Mouse (Mus musculus) erythroblast, embryonic 14.5 days (primary cell): Measurements from ENCODE around the gene Rora. TPM values are rescaled to one million over a fixed set of nuclear protein-coding genes. Genes with fewer than 3 reads are reported as not detected.

Experiments used
- H3K27me3 ChIP-seq: 2 replicates; pipeline ENCODE4 v1.6.1; 2012; ENCODE audit warnings: inconsistent platforms; ENCODE audit not compliant: control insufficient read depth
- H3K36me3 ChIP-seq: 2 replicates; pipeline ENCODE4 v1.6.1; 2012; ENCODE audit warnings: mild to moderate bottlenecking, inconsistent platforms; ENCODE audit not compliant: control insufficient read depth
- H3K4me1 ChIP-seq: 2 replicates; pipeline ENCODE4 v1.6.1; 2012; ENCODE audit warnings: inconsistent platforms; ENCODE audit not compliant: control insufficient read depth
- H3K4me3 ChIP-seq: replicated peaks from 2 replicates; pipeline ENCODE3; 2012; ENCODE audit warnings: moderate library complexity, mild to moderate bottlenecking, inconsistent platforms
- H3K9me3 ChIP-seq: 2 replicates; pipeline ENCODE4 v1.6.1; 2012; ENCODE audit warnings: low read length, inconsistent platforms, mixed read lengths; ENCODE audit not compliant: control insufficient read depth
- GATA1 ChIP-seq: IDR thresholded peaks from 2 replicates; pipeline ENCODE4 v1.6.1; 2012; ENCODE audit warnings: low read length, inconsistent platforms, mixed read lengths
- TAL1 ChIP-seq: IDR thresholded peaks from 3 replicates; pipeline ENCODE4 v1.6.1; 2012; ENCODE audit warnings: low read length, inconsistent platforms, mixed read lengths
- polyA plus RNA-seq: library from polyadenylated mRNA; stranded (reverse); fragments of >175 nt; gene quantifications from 2 replicates; pipeline ENCODE4 v1.2.3, GENCODE M21; 2012

Gene Rora
- polyA plus RNA-seq, 1 experiment: under 0.01 TPM

GRCm38 (mm10) chr9:69227806-69228205 is 574.2 kb downstream of the Rora start:
- Histone ChIP-seq H3K4me3 (no peak overlapping the region), H3K27me3 (no peaks in the 10 kb centered on the region), H3K4me1 (no peaks in the 10 kb centered on the region), H3K36me3 (no peaks in the 10 kb centered on the region), H3K9me3 (no peaks in the 10 kb centered on the region)
- no peak for TF ChIP-seq TAL1
- no peak for TF ChIP-seq GATA1

DNA sequence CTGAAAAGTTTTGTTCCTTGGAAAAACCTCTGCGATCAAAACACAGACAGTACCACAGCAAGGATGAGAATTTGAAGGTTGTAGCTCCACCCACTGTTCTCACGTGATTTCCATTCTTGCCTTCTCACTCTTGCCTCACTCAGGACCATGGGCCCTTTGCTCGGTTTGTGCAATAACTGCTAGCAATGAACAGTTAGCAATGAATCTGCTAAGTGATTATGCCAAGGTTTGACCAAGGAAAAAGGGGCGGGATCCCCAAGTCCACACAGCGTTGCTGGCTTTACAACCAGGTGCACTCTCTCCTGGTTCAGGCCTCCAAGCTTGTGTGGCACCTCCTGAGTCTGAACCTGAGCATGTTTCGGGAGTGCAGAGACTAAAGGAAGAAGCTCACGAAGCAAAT is 576.3 kb downstream of the Rora start:
- Histone ChIP-seq H3K27me3 (no peaks in the 10 kb centered on the region), H3K4me1 (no peaks in the 10 kb centered on the region), H3K4me3 (no peak overlapping the region), H3K36me3 (no peaks in the 10 kb centered on the region), H3K9me3 (no peaks in the 10 kb centered on the region)
- no peak for TF ChIP-seq GATA1
- TF ChIP-seq TAL1: no peak

DNA sequence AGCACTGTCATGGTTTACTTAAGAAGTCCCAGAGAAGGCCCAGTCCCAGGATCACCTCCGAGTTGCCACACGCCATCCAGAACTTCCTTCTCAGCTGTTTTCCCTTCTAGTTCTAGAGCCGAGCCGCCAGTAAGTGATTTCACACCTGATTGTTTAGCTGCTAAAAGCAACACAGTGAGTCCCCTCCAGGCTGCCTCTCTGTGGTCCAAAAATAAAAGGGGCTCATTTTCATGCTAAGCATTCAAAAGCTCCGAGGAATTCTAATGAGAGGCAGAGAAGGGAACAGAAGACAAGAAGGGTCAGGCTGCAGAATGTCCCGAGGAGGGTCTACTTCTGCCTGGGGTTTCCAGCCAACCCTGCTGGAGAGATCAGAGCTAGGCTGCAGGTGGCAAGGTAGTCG is 580.9 kb downstream of the Rora start:
- Histone ChIP-seq H3K36me3 (no peaks in the 10 kb centered on the region), H3K27me3 (no peaks in the 10 kb centered on the region), H3K4me3 (no peak overlapping the region), H3K9me3 (no peaks in the 10 kb centered on the region), H3K4me1 (no peaks in the 10 kb centered on the region)
- TF ChIP-seq GATA1 (no peak), TAL1 (no peak)

- TF ChIP-seq GATA1 (no peak), TAL1 (no peak)
- H3K36me3 ChIP-seq: no peaks in the 10 kb centered on the region
- H3K9me3 ChIP-seq: no peaks in the 10 kb centered on the region
- no peak overlapping the region for H3K4me3 ChIP-seq
- no peaks in the 10 kb centered on the region for H3K4me1 ChIP-seq
- H3K27me3 ChIP-seq: no peaks in the 10 kb centered on the region
Measured at GRCm38 (mm10) chr9:69237316-69237715, 583.7 kb downstream of the Rora start.

DNA sequence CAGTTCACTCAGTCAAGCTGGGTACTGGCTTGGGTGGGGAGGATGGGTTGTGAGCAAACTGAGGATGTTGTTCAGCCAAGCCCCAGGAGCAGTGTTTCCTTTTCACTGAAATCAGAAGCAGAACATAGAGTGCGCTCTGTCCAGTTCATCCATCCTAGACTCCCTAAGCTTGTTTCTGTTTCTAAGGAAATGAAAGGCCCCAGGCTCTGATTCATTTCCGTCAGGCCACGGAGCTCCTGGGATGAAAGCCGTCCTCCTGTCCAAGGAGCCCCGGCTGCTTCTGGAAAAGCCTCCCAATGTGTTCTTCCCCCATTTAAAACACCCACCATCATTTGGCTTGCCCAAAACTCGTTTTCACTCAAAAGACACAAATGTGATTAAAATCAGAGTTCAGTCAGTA is 589.0 kb downstream of the Rora start:
- TF ChIP-seq GATA1 (no peak), TAL1 (no peak)
- no peaks in the 10 kb centered on the region for H3K36me3 ChIP-seq
- H3K9me3 ChIP-seq: no peaks in the 10 kb centered on the region
- H3K27me3 ChIP-seq: no peaks in the 10 kb centered on the region
- H3K4me3 ChIP-seq: no peak overlapping the region
- no peaks in the 10 kb centered on the region for H3K4me1 ChIP-seq

DNA sequence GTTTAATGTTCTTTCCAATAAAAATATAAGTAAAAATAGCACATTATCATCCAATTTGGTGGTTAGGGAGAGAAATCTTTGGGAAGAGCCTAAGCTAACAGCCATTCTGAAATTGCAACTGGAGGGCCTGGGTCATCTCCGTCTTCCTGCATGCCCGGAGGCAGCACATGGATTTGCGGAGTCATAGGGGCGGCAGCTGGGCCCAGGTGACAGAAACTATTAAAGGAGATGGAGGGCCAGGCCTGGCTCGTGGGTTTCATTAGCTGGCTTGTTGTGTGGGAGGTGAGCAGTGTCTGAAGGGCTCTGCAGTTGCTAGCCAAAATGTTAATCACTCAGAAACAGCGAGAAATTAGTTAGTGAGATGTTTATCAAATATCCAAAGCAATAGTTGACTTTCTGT is 590.0 kb downstream of the Rora start:
- Histone ChIP-seq H3K9me3 (no peaks in the 10 kb centered on the region), H3K27me3 (no peaks in the 10 kb centered on the region), H3K4me1 (no peaks in the 10 kb centered on the region), H3K4me3 (no peak overlapping the region), H3K36me3 (no peaks in the 10 kb centered on the region)
- TF ChIP-seq GATA1 (no peak), TAL1 (no peak)

DNA sequence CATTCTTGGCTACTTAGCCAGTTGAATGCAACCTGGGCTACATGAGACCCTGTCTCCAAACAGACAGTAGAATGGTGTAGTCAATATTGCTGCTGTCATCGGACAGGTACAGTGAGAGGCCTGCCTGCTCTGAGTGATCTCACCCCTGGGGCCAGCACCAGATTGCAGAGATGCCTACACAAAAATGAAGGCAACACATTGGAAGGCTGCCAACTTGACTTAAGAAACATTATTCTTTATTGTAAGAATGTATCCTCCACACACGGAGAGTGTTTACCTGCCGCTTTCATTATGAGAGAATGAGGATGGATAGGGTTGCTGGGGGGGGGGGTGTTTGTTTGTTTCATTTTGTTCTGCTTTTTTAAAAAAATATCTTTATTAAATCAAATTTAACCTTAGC is 592.6 kb downstream of the Rora start:
- Histone ChIP-seq H3K4me3 (no peak overlapping the region), H3K4me1 (no peaks in the 10 kb centered on the region), H3K27me3 (no peaks in the 10 kb centered on the region), H3K9me3 (no peaks in the 10 kb centered on the region), H3K36me3 (no peaks in the 10 kb centered on the region)
- no peak for TF ChIP-seq TAL1
- TF ChIP-seq GATA1: no peak

GRCm38 (mm10) chr9:69249586-69249985 is 596.0 kb downstream of the Rora start:
- Histone ChIP-seq H3K27me3 (no peaks in the 10 kb centered on the region), H3K36me3 (no peaks in the 10 kb centered on the region), H3K9me3 (no peaks in the 10 kb centered on the region), H3K4me3 (no peak overlapping the region), H3K4me1 (no peaks in the 10 kb centered on the region)
- TF ChIP-seq TAL1 (no peak), GATA1 (no peak)

GRCm38 (mm10) chr9:69250326-69250725 is 596.7 kb downstream of the Rora start:
- Histone ChIP-seq H3K4me1 (no peaks in the 10 kb centered on the region), H3K4me3 (no peak overlapping the region), H3K9me3 (no peaks in the 10 kb centered on the region), H3K27me3 (no peaks in the 10 kb centered on the region), H3K36me3 (no peaks in the 10 kb centered on the region)
- TF ChIP-seq GATA1 (no peak), TAL1 (no peak)

DNA sequence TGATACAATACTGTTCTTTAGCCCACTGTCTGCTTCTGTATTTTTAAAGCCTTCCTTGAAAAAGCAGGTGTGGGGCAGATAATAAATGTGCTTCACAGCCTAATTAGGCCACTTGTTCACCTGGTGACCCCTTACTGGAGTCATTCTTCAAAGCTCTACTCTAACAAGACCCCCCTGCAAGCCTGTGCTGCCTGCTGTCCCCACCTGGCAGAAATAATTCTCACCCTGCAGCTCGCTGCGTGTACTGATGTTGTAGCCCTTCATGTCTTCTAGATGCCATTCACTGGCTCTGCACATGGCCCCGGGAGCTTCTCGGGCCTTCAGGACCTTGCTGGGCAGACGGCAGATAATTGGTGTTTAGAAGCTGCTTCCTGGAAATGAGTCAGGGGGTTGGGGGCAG is 604.9 kb downstream of the Rora start:
- no peak overlapping the region for H3K4me3 ChIP-seq
- H3K36me3 ChIP-seq: no peaks in the 10 kb centered on the region
- TF ChIP-seq TAL1 (no peak), GATA1 (no peak)
- no peaks in the 10 kb centered on the region for H3K4me1 ChIP-seq
- H3K27me3 ChIP-seq: no peaks in the 10 kb centered on the region
- H3K9me3 ChIP-seq: no peaks in the 10 kb centered on the region
